Mouse (Mus musculus): ENCODE data around the gene Lgi1. TPM values are rescaled to one million over a fixed set of nuclear protein-coding genes. Genes with fewer than 3 reads are reported as not detected.

Gene Lgi1
- polyA plus RNA-seq, 1 experiment from 2014 or later, result 0.40 TPM

DNA sequence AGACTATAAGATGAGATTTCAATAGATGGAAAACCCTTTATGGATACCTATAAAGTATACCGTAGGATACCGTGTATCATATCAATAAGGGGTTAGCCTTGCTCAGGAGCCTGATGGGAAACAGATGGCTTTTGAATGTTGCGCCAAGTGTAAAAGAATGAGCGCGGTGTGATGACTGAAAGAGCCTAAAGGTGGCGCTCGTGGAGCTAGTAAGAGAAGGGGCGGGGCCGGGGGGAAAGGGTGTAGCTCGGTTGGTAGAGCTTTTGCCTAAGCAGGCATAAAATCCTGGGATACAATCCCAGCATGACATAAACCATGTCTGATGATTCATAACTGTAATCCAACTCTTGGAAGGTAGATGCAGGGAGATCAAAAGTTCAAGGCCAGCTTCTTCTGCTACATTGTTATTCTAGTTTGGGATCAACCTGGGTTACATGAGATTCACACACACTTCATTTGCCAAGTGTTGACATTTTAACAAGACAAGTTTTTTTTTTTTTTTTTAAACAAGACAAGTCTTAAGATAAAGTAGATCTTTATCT is 90.6 kb downstream of the Lgi1 start:
- 65% methylated on average over 10 of the region's 10 CpGs for WGBS
- Histone ChIP-seq H3K4me1 (ENCODE audit: control insufficient read depth, insufficient read depth, low read length) (no peaks in the 10 kb centered on the region), H3K9me3 (ENCODE audit: control insufficient read depth, low read length) (no peaks in the 10 kb centered on the region), H3K4me2 (ENCODE audit: low read depth) (no peak overlapping the region), H3K4me3 (ENCODE audit: low read depth, low read length) (no peak overlapping the region), H3K27ac (ENCODE audit: low read depth, low read length) (no peak overlapping the region), H3K27me3 (ENCODE audit: control insufficient read depth, insufficient read depth, low read length) (no peaks in the 10 kb centered on the region), H3K9ac (ENCODE audit: low read length) (no peak overlapping the region), H3K36me3 (ENCODE audit: control insufficient read depth, insufficient read depth, low read length) (no peaks in the 10 kb centered on the region)
- no peak for DNase-seq (ENCODE audit: low spot score)
- ATAC-seq (ENCODE audit: insufficient read depth, low FRiP score, low TSS enrichment), result no peak

DNA sequence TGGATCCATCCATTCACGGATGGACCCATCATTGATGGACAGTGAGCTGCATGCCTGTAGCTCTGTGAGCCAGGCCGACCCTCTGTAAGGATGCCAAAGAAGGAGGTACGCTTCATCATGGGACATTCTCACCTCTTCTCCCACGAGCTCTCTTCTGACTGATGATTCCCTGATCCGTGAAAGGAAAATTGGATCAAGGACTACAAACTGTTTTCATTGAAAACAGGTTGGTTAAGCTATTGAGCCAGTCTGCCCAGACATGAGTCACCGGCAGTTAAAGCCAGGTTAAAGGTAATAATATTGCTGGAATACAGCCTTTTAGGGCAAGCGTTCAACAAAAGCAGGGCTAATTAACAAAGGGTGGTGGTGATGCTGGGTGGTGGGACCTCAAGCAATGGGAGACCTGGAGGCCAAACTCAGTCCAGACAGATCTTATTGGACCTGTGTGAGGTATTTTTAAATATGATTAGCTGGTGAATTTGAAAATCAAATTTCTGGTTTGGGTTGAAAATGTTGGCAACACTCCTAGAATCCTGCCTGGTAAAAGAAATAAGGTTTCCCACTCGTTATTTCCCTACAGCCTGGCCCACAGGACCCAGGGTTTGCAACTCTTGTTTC is 92.0 kb downstream of the Lgi1 start:
- no peaks in the 10 kb centered on the region for H3K9me3 ChIP-seq (ENCODE audit: control insufficient read depth, low read length)
- no peaks in the 10 kb centered on the region for H3K4me1 ChIP-seq (ENCODE audit: control insufficient read depth, insufficient read depth, low read length)
- H3K27me3 ChIP-seq (ENCODE audit: control insufficient read depth, insufficient read depth, low read length), result no peaks in the 10 kb centered on the region
- ATAC-seq (ENCODE audit: insufficient read depth, low FRiP score, low TSS enrichment) (no peak), DNase-seq (ENCODE audit: low spot score) (no peak)
- 79% methylated on average over 8 of the region's 8 CpGs for WGBS
- H3K4me2 ChIP-seq (ENCODE audit: low read depth), result no peak overlapping the region
- H3K4me3 ChIP-seq (ENCODE audit: low read depth, low read length), result no peak overlapping the region
- H3K27ac ChIP-seq (ENCODE audit: low read depth, low read length), result no peak overlapping the region
- H3K9ac ChIP-seq (ENCODE audit: low read length), result no peak overlapping the region
- no peaks in the 10 kb centered on the region for H3K36me3 ChIP-seq (ENCODE audit: control insufficient read depth, insufficient read depth, low read length)

DNA sequence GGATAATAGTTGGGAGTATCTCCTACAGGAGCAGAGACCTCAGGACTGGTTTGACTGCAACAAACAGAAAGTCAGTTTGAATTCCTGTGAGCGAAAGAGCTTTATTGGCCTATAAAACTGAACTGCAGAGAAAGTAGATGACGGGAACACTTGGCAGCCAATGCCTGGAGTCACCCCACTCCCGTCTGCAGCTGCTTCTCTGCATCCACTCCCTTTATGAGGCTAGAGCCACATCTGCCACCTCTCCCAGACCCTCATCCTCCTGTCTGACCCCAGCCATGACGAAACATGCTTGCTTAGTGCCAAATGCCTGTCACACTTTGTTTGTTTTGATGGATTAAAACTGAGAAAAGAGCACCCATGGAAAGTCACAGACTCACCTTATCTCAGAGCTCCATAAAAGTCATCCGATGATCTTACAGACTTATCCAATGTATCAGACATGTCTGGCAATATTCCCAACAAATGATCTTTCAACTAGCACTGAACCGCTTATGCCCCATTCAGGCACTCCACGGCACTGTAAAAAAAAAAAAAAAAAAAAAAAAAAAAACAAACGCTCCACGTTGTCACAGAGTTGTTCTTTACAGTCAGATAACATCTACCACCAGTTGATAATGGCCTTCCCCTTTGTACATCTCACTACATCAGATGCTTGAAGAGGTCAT is 93.8 kb downstream of the Lgi1 start:
- DNase-seq (ENCODE audit: low spot score) (no peak), ATAC-seq (ENCODE audit: insufficient read depth, low FRiP score, low TSS enrichment) (no peak)
- Histone ChIP-seq H3K4me3 (ENCODE audit: low read depth, low read length) (no peak overlapping the region), H3K9ac (ENCODE audit: low read length) (no peak overlapping the region), H3K4me2 (ENCODE audit: low read depth) (no peak overlapping the region), H3K27me3 (ENCODE audit: control insufficient read depth, insufficient read depth, low read length) (no peaks in the 10 kb centered on the region), H3K36me3 (ENCODE audit: control insufficient read depth, insufficient read depth, low read length) (no peaks in the 10 kb centered on the region), H3K27ac (ENCODE audit: low read depth, low read length) (no peak overlapping the region), H3K4me1 (ENCODE audit: control insufficient read depth, insufficient read depth, low read length) (no peaks in the 10 kb centered on the region), H3K9me3 (ENCODE audit: control insufficient read depth, low read length) (no peaks in the 10 kb centered on the region)
- 54% methylated on average over 9 of the region's 9 CpGs for WGBS

DNA sequence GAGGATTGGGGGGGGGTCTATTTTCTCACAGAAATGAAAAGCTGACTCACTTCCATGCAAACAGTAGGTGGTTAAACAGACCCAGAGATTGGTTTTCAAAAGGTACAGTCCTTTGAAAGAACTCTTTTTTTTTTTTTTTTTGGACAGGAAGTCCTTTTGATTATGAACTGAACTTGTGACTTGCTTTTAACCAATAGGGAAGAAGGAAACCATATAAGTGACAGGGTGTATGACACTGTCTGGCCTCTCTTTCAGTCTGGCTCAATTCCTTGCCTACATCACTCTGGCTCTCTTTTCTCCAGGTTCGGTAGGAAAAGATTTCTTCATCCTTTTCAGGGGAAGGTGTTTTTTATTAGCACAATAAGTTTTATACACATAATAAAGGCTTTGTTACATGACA is 95.0 kb downstream of the Lgi1 start:
- Histone ChIP-seq H3K9me3 (ENCODE audit: control insufficient read depth, low read length) (no peaks in the 10 kb centered on the region), H3K4me2 (ENCODE audit: low read depth) (no peak overlapping the region), H3K4me3 (ENCODE audit: low read depth, low read length) (no peak overlapping the region), H3K4me1 (ENCODE audit: control insufficient read depth, insufficient read depth, low read length) (no peaks in the 10 kb centered on the region), H3K27ac (ENCODE audit: low read depth, low read length) (no peak overlapping the region), H3K36me3 (ENCODE audit: control insufficient read depth, insufficient read depth, low read length) (no peaks in the 10 kb centered on the region), H3K27me3 (ENCODE audit: control insufficient read depth, insufficient read depth, low read length) (no peaks in the 10 kb centered on the region), H3K9ac (ENCODE audit: low read length) (no peak overlapping the region)
- DNase-seq (ENCODE audit: low spot score) (no peak), ATAC-seq (ENCODE audit: insufficient read depth, low FRiP score, low TSS enrichment) (no peak)
- WGBS, result 96% methylated on average over 1 of the region's 1 CpGs

Other genes with a start within 250 kb of the Lgi1 start
- gene Myof, start 221.0 kb upstream of the Lgi1 start, polyA plus RNA-seq (2014; fragmentation: Nextera tagmentation; extraction: Ambion mirVana), result 2.1 and 3.2 TPM in 2 replicates
- 40.8 and 44.6 TPM in 2 replicates for gene Cep55, start 209.5 kb upstream of the Lgi1 start, polyA plus RNA-seq (2014; fragmentation: Nextera tagmentation; extraction: Ambion mirVana)
- gene Ffar4, start 167.5 kb upstream of the Lgi1 start, polyA plus RNA-seq (2014; fragmentation: Nextera tagmentation; extraction: Ambion mirVana), result not detected in 2 replicates
- gene Rbp4, start 139.3 kb upstream of the Lgi1 start, polyA plus RNA-seq (2014; fragmentation: Nextera tagmentation; extraction: Ambion mirVana), result 2.1 and 3.2 TPM in 2 replicates
- gene Pde6c, start 131.8 kb upstream of the Lgi1 start, polyA plus RNA-seq (2014; fragmentation: Nextera tagmentation; extraction: Ambion mirVana), result not detected in 2 replicates
- gene Fra10ac1, start 40.4 kb upstream of the Lgi1 start, polyA plus RNA-seq (2014; fragmentation: Nextera tagmentation; extraction: Ambion mirVana), result 38.5 and 40.3 TPM in 2 replicates
- gene Slc35g1, start 131.4 kb downstream of the Lgi1 start, polyA plus RNA-seq (2014; fragmentation: Nextera tagmentation; extraction: Ambion mirVana), result 4.2 and 4.3 TPM in 2 replicates
- gene Plce1, start 216.6 kb downstream of the Lgi1 start, polyA plus RNA-seq (2014; fragmentation: Nextera tagmentation; extraction: Ambion mirVana), result 8.8 and 11.2 TPM in 2 replicates